Comparison of ENCODE assay signal across 25 mouse cellular contexts in the genomic region with DNA sequence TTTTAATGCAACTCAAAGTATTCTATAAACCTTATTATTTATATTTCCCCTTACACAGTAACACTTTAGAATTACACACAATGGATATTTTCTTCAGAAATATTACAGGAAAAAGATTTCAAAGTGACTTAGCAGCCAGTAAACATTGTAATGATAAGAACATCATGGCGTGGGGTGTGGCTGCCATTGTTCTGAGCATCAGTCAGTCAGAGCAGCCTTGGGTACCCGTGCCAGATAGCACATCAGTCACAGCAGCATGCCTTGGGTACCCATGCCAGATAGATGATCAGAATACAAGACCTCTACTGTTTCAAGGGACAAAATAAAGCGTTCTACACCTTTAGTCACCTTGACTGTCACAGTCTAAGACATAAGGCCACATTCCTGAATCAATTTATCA.
DNase-seq lines count a peak whose midpoint lies in the region; ATAC-seq and TF ChIP-seq lines count a peak whose summit lies in the region.
"Had no signal": no experiment of that assay in that cellular context is flagged by ENCODE, and none has a peak within 500 bp of the region (broad histone marks: within the 10 kb centered on the region; RNA-seq: fewer than 3 reads in every experiment).

No protein-coding gene starts in this region.

- H3K9ac ChIP-seq in hindbrain, embryonic 13.5 days, result no peak overlapping the region
- H3K9ac ChIP-seq: embryonic facial prominence, embryonic 15.5 days had no signal

- no peak for ATAC-seq in hindbrain, embryonic 13.5 days (ENCODE audit: low FRiP score)
- ATAC-seq: CD4-positive, CD25-positive, alpha-beta regulatory T cell, adult 4 months; forebrain, embryonic 14.5 days; hindbrain, embryonic 16.5 days; inflammation-experienced regulatory T-cells, adult 6 months had no signal

- no peaks in the 10 kb centered on the region for H3K27me3 ChIP-seq in kidney, adult 2 months (replicated peaks; ENCODE audit: control insufficient read depth, insufficient read depth, low read length)
- H3K27me3 ChIP-seq in hindbrain, embryonic 13.5 days, result no peaks in the 10 kb centered on the region
- H3K27me3 ChIP-seq: embryonic facial prominence, embryonic 15.5 days had no signal

- no peak overlapping the region for H3K4me3 ChIP-seq in gastrocnemius, adult 2 months
- H3K4me3 ChIP-seq in kidney, adult 2 months (ENCODE audit: insufficient read depth, low read depth, low read length), result no peak overlapping the region
- no peak overlapping the region for H3K4me3 ChIP-seq in hindbrain, embryonic 13.5 days
- H3K4me3 ChIP-seq: embryonic facial prominence, embryonic 15.5 days; erythroblast, embryonic 14.5 days; forebrain, embryonic 10.5 days; heart, embryonic 10.5 days had no signal

- no peaks in the 10 kb centered on the region for H3K9me3 ChIP-seq in hindbrain, embryonic 13.5 days
- H3K9me3 ChIP-seq: embryonic facial prominence, embryonic 15.5 days; forebrain, embryonic 10.5 days; heart, embryonic 10.5 days had no signal

- H3K27ac ChIP-seq in gastrocnemius, adult 2 months, result peak overlapping the region; percentile 82
- no peak overlapping the region for H3K27ac ChIP-seq in kidney, adult 2 months (ENCODE audit: insufficient read depth, low read depth, low read length)
- H3K27ac ChIP-seq in hindbrain, embryonic 13.5 days, result no peak overlapping the region
- H3K27ac ChIP-seq: embryonic facial prominence, embryonic 15.5 days; forebrain, embryonic 10.5 days had no signal

- intact Hi-C loops in gastrocnemius, adult 2 months (cut with DNase I), result loop anchor here (5.0 kb wide), 1 partner anchor 69 kb away; no protein-coding TSS in a partner anchor

- H3K36me3 ChIP-seq in kidney, adult 2 months (ENCODE audit: control insufficient read depth, insufficient read depth, low read length), result no peaks in the 10 kb centered on the region
- no peaks in the 10 kb centered on the region for H3K36me3 ChIP-seq in hindbrain, embryonic 13.5 days
- H3K36me3 ChIP-seq: embryonic facial prominence, embryonic 15.5 days; G1E; heart, embryonic 10.5 days had no signal

- no peak for TF ChIP-seq POLR2A in kidney, adult 2 months (IDR thresholded peaks at IDR 0.05; ENCODE audit: low read depth, low read length)

- no peak for DNase-seq in gastrocnemius, adult 2 months
- no peak for DNase-seq in gastrocnemius, adult 8-10 months (ENCODE audit: low spot score in 2 of 2)
- peak; percentile 41 for DNase-seq in kidney, adult 2 months
- no peak for DNase-seq in kidney, postnatal 25 days
- peak; percentile 49 for DNase-seq in lung, postnatal 14 days
- DNase-seq in retina, embryonic 14.5 days (ENCODE audit: low spot score), result no peak
- DNase-seq: adrenal gland, adult 8-10 months; adrenal gland, postnatal 36 days; B cell, adult 2 months; cerebellum, adult 11 months; cerebellum, adult 8-10 months; cerebellum, postnatal 14 days; embryo, embryonic 11 days; gastrocnemius, postnatal 14 days; heart, postnatal 36 days had no signal

- no peak overlapping the region for H3K4me2 ChIP-seq in hindbrain, embryonic 13.5 days
- H3K4me2 ChIP-seq: embryonic facial prominence, embryonic 15.5 days had no signal

- peaks cover 10% of the 10 kb centered on the region; the same call in 1 of the 2 replicates for H3K4me1 ChIP-seq in kidney, adult 2 months (ENCODE audit: control insufficient read depth, insufficient read depth, low read length)
- peaks cover 31% of the 10 kb centered on the region for H3K4me1 ChIP-seq in hindbrain, embryonic 13.5 days (replicated peaks)

- 77% methylated on average over 3 of the region's 3 CpGs for WGBS in kidney, adult 2 months
- WGBS in hindbrain, embryonic 13.5 days, result 71% methylated on average over 3 of the region's 3 CpGs

- TF ChIP-seq CTCF in gastrocnemius, adult 2 months (IDR thresholded peaks at IDR 0.05), result no peak
- no peak for TF ChIP-seq CTCF in kidney, adult 2 months (conservative IDR thresholded peaks at IDR 0.05; ENCODE audit: insufficient read depth, insufficient read length, low read depth, low read length)

Comparison
In these comparisons a context has a peak if more than half of its experiments do, and no peak if none do; other contexts are left out.
1. DNase-seq: peak in kidney, adult 2 months (single experiment) and lung, postnatal 14 days (single experiment); none in gastrocnemius, adult 2 months (single experiment), gastrocnemius, adult 8-10 months (0 of 2), kidney, postnatal 25 days (0 of 2) and retina, embryonic 14.5 days (single experiment).